Mouse (Mus musculus) liver, embryonic 15.5 days (tissue): Measurements from ENCODE around the gene Eif2ak1. TPM values are rescaled to one million over a fixed set of nuclear protein-coding genes. Genes with fewer than 3 reads are reported as not detected.

Experiments
- ATAC-seq: fragments of 200-750 bp; cut with Nextera tagmentation; 2 replicates; pipeline ENCODE4 v1.8.0; 2017; ENCODE audit warnings: moderate number of reproducible peaks, mild to moderate bottlenecking, moderate library complexity; ENCODE audit not compliant: insufficient read depth
- H3K27ac ChIP-seq: fragments of 300-500 bp; sonication (generic); replicated peaks from 2 replicates; pipeline ENCODE4 v1.5.1; 2015; ENCODE audit warnings: mild to moderate bottlenecking, inconsistent platforms
- H3K27me3 ChIP-seq: fragments of 300-500 bp; sonication (generic); 2 replicates; pipeline ENCODE4 v1.6.1; 2015; ENCODE audit warnings: mild to moderate bottlenecking, inconsistent platforms
- H3K36me3 ChIP-seq: fragments of 300-500 bp; sonication (generic); replicated peaks from 2 replicates; pipeline ENCODE4 v1.6.1; 2015; ENCODE audit warnings: moderate library complexity, mild to moderate bottlenecking, inconsistent platforms
- H3K4me1 ChIP-seq: fragments of 300-500 bp; sonication (generic); replicated peaks from 2 replicates; pipeline ENCODE4 v1.6.1; 2015; ENCODE audit warnings: inconsistent platforms
- H3K4me2 ChIP-seq: fragments of 300-500 bp; sonication (generic); 2 replicates; pipeline ENCODE4 v1.6.1; 2015; ENCODE audit warnings: moderate library complexity, mild to moderate bottlenecking, inconsistent platforms
- H3K4me3 ChIP-seq: fragments of 300-500 bp; sonication (generic); replicated peaks from 2 replicates; pipeline ENCODE4 v1.5.1; 2015; ENCODE audit warnings: mild to moderate bottlenecking, inconsistent platforms
- H3K9ac ChIP-seq: fragments of 300-500 bp; sonication (generic); 2 replicates; pipeline ENCODE4 v1.6.1; 2015; ENCODE audit warnings: moderate library complexity, mild to moderate bottlenecking, inconsistent platforms
- H3K9me3 ChIP-seq: fragments of 300-500 bp; sonication (generic); replicated peaks from 2 replicates; pipeline ENCODE4 v1.6.1; 2016; ENCODE audit warnings: inconsistent platforms
- WGBS: fragments of 180-500 bp; shearing (Covaris S2); methylation state at CpG from one replicate; pipeline ENCODE4 v1.1.7; 2015; ENCODE audit warnings: mixed read lengths; ENCODE audit not compliant: insufficient replicate concordance; 5-methylcytosine and 5-hydroxymethylcytosine counted together
- polyA plus RNA-seq: library from polyadenylated mRNA; unstranded; fragments of >200 nt; fragmentation: Nextera tagmentation; extraction: Ambion mirVana; gene quantifications from 2 replicates; pipeline ENCODE4 v1.2.1, GENCODE M21; 2015

Gene Eif2ak1
- polyA plus RNA-seq, 1 experiment from 2014 or later: 114 TPM

- Histone ChIP-seq H3K36me3 (peaks cover 17% of the 10 kb centered on the region), H3K4me3 (peak overlapping the region; percentile 85), H3K9me3 (no peaks in the 10 kb centered on the region), H3K4me1 (peaks cover 45% of the 10 kb centered on the region), H3K27me3 (no peaks in the 10 kb centered on the region), H3K9ac (peak overlapping the region; percentile 90), H3K27ac (peak overlapping the region; percentile 96), H3K4me2 (peak overlapping the region; percentile 94)
- ATAC-seq: peak; percentile 87
- WGBS: 15% methylated on average over 13 of the region's 13 CpGs
Observed at GRCm38 (mm10) chr5:143818949-143819348, 1.4 kb downstream of the Eif2ak1 start.

- peak overlapping the region; percentile 90 for H3K9ac ChIP-seq
- ATAC-seq: no peak
- 89% methylated on average over 24 of the region's 24 CpGs for WGBS
- H3K27me3 ChIP-seq: no peaks in the 10 kb centered on the region
- peak overlapping the region; percentile 96 for H3K27ac ChIP-seq
- no peaks in the 10 kb centered on the region for H3K9me3 ChIP-seq
- peaks cover 36% of the 10 kb centered on the region for H3K4me1 ChIP-seq
- H3K4me3 ChIP-seq: peak overlapping the region; percentile 85
- peak overlapping the region; percentile 94 for H3K4me2 ChIP-seq
- peaks cover 17% of the 10 kb centered on the region for H3K36me3 ChIP-seq
Observed at GRCm38 (mm10) chr5:143819906-143820660, 2.5 kb downstream of the Eif2ak1 start.

GRCm38 (mm10) chr5:143820820-143821219 is 3.2 kb downstream of the Eif2ak1 start:
- no peak overlapping the region for H3K9ac ChIP-seq
- no peaks in the 10 kb centered on the region for H3K9me3 ChIP-seq
- ATAC-seq: no peak
- peak overlapping the region; percentile 94 for H3K4me2 ChIP-seq
- H3K27ac ChIP-seq: peak overlapping the region; percentile 96
- no peaks in the 10 kb centered on the region for H3K27me3 ChIP-seq
- peak overlapping the region; percentile 85 for H3K4me3 ChIP-seq
- H3K36me3 ChIP-seq: peaks cover 17% of the 10 kb centered on the region
- peaks cover 36% of the 10 kb centered on the region for H3K4me1 ChIP-seq
- 82% methylated on average over 5 of the region's 5 CpGs for WGBS

DNA sequence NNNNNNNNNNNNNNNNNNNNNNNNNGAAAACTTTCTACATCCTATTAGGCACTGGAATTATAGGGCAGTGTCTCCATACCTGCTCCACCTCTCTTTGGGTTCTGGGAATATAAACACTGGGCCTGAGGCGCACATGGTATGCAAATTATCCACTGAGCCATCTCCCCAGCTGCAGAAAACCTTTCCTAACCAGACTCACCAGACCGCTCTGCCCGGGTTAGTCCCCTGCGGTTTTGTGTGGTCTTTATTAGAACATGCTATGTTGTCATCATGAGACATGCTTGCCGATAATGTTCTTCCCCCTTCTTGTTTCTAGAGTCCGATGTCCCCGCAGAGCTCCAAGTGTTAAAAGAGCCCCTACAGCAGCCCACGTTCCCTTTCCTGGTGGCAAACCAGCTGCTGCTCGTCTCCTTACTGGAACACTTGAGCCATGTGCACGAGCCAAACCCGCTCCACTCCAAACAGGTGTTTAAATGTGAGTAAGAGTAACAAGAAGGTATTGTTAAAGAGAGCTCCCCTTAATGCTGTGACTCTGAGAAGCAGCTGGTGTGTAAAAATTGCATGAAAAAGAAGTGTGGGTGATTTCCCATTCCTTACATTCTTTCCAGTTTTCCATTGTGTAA is 54.1 kb downstream of the Eif2ak1 start:
- Histone ChIP-seq H3K4me2 (no peak overlapping the region), H3K4me1 (peaks cover 16% of the 10 kb centered on the region), H3K27ac (no peak overlapping the region), H3K27me3 (no peaks in the 10 kb centered on the region), H3K36me3 (peaks cover 53% of the 10 kb centered on the region), H3K9ac (no peak overlapping the region), H3K4me3 (no peak overlapping the region), H3K9me3 (no peaks in the 10 kb centered on the region)
- WGBS: 85% methylated on average over 11 of the region's 11 CpGs
- no peak for ATAC-seq

- Histone ChIP-seq H3K4me3 (no peak overlapping the region), H3K27ac (0 out of 2 replicates have a peak overlapping the region, but pooled peaks have one; percentile 9), H3K4me2 (no peak overlapping the region), H3K9ac (no peak overlapping the region), H3K4me1 (peaks cover 16% of the 10 kb centered on the region), H3K27me3 (no peaks in the 10 kb centered on the region), H3K9me3 (no peaks in the 10 kb centered on the region), H3K36me3 (peaks cover 82% of the 10 kb centered on the region)
- 81% methylated on average over 4 of the region's 4 CpGs for WGBS
- ATAC-seq: peak; percentile 34; the same call in 1 of the 2 replicates
Observed at GRCm38 (mm10) chr5:143874571-143874970, 57.0 kb downstream of the Eif2ak1 start.

DNA sequence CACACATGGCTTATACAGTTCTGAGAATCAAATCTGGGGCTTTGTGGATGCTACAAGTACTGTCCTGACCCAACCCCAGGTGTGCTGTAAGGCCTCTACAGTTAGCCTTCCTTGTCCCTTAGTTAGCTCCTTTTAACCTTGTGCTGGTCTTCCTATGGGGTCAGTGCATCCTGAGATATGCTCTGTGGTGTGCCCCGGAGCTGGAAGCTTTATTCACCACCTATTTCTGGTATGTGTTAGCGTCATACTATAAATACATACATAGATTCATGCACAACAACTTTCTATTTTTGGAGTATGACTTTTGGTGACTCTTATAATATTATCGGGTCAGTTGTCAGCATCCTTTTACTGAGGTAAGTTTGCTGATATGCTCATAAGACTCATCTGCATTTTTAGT is 67.7 kb downstream of the Eif2ak1 start:
- H3K36me3 ChIP-seq: peaks cover 100% of the 10 kb centered on the region
- no peak overlapping the region for H3K9ac ChIP-seq
- H3K9me3 ChIP-seq: 0 out of 2 replicates have a peak, but pooled peaks cover 8% of the 10 kb centered on the region
- no peaks in the 10 kb centered on the region for H3K4me1 ChIP-seq
- H3K27ac ChIP-seq: no peak overlapping the region
- no peak for ATAC-seq
- H3K4me2 ChIP-seq: no peak overlapping the region
- no peak overlapping the region for H3K4me3 ChIP-seq
- H3K27me3 ChIP-seq: no peaks in the 10 kb centered on the region
- 91% methylated on average over 3 of the region's 3 CpGs for WGBS

DNA sequence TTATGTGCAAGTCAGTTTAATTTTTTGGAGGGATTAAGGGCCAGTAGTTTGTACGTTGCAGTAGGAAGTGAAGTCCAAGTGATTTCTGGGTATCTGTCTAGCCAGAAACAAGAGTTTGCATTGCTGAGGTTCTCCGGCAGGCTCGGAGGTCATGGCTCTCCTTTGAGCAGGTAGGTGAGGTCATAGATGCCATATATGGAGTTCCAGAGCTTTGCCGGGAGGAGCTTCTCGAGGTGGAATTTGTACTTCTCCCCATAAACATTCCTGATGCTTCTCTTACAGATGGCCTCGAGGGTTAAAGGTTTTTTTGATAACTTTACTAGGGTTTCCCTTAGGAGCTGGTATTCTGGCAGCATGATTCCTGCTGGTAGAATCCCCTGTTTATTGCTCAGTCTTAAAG is 73.2 kb downstream of the Eif2ak1 start:
- 77% methylated on average over 6 of the region's 6 CpGs for WGBS
- H3K27me3 ChIP-seq: no peaks in the 10 kb centered on the region
- H3K9ac ChIP-seq: no peak overlapping the region
- H3K4me1 ChIP-seq: peaks cover 25% of the 10 kb centered on the region
- H3K4me3 ChIP-seq: no peak overlapping the region
- H3K27ac ChIP-seq: no peak overlapping the region
- ATAC-seq: no peak; the same call in 1 of the 2 replicates
- peaks cover 100% of the 10 kb centered on the region for H3K36me3 ChIP-seq
- no peaks in the 10 kb centered on the region for H3K9me3 ChIP-seq
- no peak overlapping the region for H3K4me2 ChIP-seq

- Histone ChIP-seq H3K27me3 (no peaks in the 10 kb centered on the region), H3K4me2 (no peak overlapping the region), H3K9me3 (no peaks in the 10 kb centered on the region), H3K4me3 (no peak overlapping the region), H3K27ac (no peak overlapping the region), H3K4me1 (peaks cover 25% of the 10 kb centered on the region), H3K36me3 (peaks cover 100% of the 10 kb centered on the region), H3K9ac (no peak overlapping the region)
- 55% methylated on average over 9 of the region's 9 CpGs for WGBS
- ATAC-seq: no peak
Observed at GRCm38 (mm10) chr5:143892255-143892886, 74.8 kb downstream of the Eif2ak1 start.

GRCm38 (mm10) chr5:143893396-143893795 is 75.8 kb downstream of the Eif2ak1 start:
- Histone ChIP-seq H3K4me2 (no peak overlapping the region), H3K27me3 (no peaks in the 10 kb centered on the region), H3K27ac (no peak overlapping the region), H3K9ac (no peak overlapping the region), H3K4me1 (peaks cover 25% of the 10 kb centered on the region), H3K4me3 (no peak overlapping the region), H3K36me3 (peaks cover 100% of the 10 kb centered on the region), H3K9me3 (no peaks in the 10 kb centered on the region)
- 16% methylated on average over 5 of the region's 5 CpGs for whole genome bisulfite sequencing
- ATAC-seq: peak; percentile 56

DNA sequence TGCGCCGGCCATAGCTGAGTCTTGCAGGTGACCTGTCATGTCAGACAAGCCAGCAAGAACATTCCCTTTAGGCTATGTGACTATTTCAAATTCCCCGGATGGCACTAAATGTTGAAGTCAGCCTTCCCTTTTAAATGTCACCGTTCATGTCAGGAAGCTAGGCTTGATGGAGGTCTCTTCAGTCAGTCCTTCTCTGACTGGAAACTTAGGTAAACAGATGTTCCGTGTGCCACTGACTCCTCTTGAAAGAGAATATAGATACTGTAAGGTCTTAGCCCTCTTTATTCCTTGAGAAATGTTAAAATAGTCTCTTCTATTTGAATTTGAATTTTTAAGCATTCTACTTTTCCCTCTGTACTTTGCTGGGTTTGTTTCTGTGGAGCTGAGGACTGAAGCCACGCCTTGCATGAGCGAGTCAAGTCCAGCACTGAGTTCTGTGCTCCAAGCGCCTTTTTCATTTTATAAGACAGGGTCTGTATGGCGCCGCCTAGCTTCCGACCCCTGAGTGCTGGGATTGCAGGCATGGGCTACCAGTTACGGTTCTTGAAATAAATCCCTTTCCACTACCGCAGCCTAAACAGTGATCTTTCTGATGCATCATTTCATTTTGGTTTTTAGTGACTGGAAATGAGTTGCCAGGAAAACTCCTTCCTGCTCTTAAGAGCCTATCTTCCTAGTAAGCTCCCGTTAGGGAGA is 80.2 kb downstream of the Eif2ak1 start, which contains the start of gene Ankrd61:
Gene Ankrd61, minus strand, starts transcription at position 51 of the 696 bp plus-strand sequence.
- ATAC-seq: no peak
- 87% methylated on average over 14 of the region's 14 CpGs for WGBS
- H3K27ac ChIP-seq: no peak within 1 kb of the TSS

More for the DNA sequence above, 80.2 kb downstream of the Eif2ak1 start, which contains the start of gene Ankrd61:
- Histone ChIP-seq H3K9ac (no peak within 1 kb of the TSS), H3K4me2 (no peak within 1 kb of the TSS), H3K27me3 (no peaks in the 10 kb centered on the region), H3K4me3 (no peak within 1 kb of the TSS), H3K4me1 (peaks cover 12% of the 10 kb centered on the region), H3K9me3 (no peaks in the 10 kb centered on the region), H3K36me3 (peaks cover 100% of the 10 kb centered on the region)
